1 mouse cellular context compared by ENCODE assay signal in the genomic region with DNA sequence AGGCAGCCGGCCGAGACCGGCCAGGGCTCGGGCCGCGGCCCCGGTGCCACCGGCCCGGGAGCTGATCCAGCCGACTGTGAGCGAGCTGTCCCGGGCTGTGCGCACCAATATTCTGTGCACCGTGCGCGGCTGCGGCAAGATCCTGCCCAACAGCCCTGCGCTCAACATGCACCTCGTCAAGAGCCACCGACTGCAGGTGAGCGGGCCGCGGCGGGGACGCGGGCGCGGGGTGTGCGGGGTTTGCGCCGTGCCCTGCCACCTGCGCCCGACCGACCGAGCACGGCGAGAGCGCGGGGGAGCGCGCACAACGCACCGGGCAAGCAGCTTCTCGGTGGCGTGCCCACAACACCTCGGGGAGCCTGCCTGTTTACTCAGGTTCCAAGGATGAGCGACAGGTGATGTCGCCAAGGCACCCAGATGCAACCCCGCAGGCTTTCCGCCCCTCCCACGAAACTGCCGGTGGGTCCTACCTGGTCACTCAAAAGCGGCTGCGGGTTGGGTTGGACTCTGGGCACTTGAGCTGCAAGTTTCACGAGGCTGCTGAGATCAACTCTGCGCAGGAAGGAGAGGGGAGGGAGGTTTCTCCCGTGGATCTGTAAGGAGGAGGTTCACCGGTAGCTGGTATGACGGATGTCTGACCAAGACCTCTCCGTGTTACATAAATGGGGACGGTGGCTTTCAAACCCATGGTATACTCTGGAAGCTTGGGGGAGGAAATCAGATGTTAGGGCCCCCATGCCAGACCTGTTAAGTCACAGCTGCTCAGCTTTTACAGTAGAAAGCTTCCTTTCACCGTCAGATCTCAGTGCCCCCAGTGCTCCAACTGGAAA.
A peak's percentile ranks its signal among the peaks of the same experiment; 100 is the strongest.
TF ChIP-seq lines count a peak whose summit lies in the region.

No protein-coding gene starts in this region.

TF ChIP-seq in ES-E14, 5 proteins besides CTCF, POLR2A, EP300 and RAD21 (continued from another document):
- TF ChIP-seq ZC3H11A (IDR thresholded peaks at IDR 0.05; ENCODE audit: borderline replicate concordance, low read depth, low read length) (no peak), HCFC1 (IDR thresholded peaks at IDR 0.05; ENCODE audit: borderline replicate concordance, insufficient read depth, low read length) (0 out of 2 replicates have a peak, but pooled peaks have one; percentile 23), MAFK (IDR thresholded peaks at IDR 0.05; ENCODE audit: insufficient read depth, low read depth, low read length) (no peak)
